Mouse (Mus musculus): ENCODE results near the gene Safb.

The Safb gene

DNA sequence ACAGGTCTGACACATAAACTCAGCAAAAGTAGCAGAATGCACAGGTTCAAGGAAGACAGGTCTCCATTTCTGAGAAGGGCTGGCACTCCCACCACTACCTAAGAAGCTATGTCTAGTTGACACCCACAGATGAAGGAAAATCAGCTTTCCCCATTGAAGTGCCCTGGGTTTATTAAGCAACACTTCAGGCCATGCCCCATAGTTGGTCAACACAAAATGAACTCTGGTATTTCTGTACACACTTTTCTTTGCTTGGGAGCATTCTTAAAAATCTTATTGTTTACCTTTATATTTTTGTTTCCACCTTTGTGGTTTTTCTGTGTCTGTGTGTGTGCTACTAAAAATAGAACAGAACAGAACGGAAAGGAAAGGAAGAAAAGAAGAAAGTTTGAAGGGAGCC, 24.5 kb upstream of the Safb start:
- DNase-seq (ENCODE audit: low read depth, low spot score): no peak

DNA sequence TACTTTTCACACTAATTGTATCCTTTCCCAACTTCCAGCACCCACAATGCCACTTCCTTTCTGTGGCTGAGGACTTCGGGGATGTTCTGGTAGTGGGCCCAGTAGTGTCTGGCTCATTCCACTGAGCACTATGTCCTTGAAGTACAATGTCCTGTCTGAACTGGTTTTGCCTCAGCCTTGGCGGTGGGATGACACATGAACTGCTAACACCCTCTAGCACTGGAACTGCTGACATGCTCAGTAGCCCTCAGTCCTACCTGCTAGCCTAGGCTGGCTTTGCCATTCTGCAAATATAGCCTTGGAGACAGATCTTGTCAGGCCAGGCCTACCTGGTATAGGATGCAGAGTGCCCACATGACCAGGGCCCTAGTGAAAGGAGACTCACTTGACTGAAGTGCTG, 22.8 kb upstream of the Safb start:
- DNase-seq (ENCODE audit: low read depth, low spot score): no peak

DNA sequence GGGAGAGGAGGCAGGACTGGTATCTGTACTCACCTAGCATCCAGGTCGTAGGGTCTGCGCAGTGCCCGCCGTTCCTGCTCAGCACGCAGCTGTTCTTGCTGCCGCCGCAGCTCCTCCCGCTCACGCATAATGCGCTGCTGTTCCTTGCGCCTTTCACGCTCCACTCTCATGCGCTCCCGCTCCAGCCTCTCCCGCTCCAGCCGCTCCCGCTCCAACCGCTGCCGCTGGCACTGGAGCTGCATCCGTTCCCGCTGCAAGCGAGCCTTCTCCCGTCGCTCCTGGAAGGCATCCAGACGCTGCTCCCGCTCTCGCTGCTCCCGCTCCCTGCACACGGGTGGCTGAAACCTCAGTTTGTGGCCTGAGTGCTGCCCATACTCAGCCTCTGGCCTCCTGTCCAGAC, 18.3 kb upstream of the Safb start:
- DNase-seq (ENCODE audit: low read depth, low spot score): no peak

DNA sequence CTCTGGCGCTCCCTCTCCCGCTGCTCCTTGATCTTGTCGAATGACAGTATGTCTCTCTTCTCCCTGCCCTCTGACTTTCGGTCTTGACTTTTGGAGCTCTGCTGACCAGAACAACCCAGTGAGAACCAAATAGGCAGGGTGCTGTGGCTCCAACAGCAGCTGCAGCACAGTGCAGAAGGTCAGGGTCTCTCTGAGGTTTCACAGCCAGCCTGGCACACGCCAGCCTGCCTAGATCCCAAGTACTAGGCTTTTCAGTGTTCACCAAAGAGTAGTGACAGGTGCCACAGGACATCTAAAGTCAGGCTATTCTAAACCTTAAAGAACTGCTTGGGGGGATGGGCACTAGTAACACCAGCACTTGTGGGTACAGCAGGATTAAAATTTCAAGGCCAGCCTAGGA, 17.7 kb upstream of the Safb start:
- DNase-seq (ENCODE audit: low read depth, low spot score): no peak

DNA sequence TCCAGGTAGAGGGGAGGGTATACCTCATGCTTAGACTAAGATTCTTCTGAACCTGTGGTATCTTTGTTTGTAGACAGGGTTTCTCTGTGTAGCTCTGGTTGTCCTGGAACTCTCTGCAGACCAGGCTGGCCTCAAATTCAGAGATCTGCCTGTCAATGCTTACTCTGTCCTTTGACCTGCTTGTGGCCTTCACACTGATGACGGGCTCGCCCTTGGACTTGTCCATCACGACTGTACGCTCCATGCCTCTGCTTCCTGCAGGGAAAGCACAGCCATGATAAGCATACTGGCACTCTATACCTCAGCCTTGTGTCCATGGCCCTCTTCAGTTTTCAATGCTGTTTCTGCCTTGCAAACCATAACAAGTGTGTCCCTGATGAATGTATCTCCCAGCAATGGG, 17.3 kb upstream of the Safb start:
- DNase-seq (ENCODE audit: low read depth, low spot score): no peak

DNA sequence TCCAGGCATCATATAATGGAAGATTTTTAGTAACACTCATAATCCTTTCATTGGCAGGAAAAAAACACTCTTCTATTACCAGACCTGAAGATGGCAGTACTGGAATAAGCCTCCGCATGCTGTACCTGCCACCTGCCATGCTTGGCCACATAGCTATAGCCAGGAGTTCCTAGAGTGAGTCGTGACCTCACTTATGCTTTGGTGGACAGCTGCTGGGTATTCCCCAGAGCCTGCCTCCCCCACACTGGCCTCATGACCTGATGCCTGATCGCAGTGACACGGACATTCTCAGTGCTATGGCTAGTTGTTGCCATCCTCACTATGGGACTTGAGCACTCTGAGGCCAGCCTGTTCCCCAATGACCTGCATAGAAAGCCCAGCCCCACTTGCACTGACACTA, 14.3 kb upstream of the Safb start:
- DNase-seq (ENCODE audit: low read depth, low spot score): no peak

DNA sequence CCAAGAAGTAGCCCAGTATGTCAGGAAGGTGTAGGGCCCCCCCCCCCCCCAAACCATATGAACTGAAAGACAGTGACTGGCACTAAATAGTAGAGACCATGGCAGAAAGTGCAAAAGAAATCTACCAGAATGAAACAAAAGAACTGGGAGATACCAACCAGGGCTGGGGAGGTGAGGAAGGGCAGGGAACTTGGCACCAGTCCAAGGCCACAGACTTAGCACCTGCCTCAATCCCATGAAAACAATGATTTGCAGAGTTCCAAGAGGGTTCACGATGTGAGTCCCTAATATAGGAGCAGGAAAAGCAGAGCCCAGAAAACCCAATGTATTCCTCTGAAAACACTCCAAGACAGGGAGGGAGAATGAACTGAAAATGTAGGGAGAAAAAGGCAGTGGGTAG, 12.5 kb upstream of the Safb start:
- DNase-seq (ENCODE audit: low read depth, low spot score): no peak

DNA sequence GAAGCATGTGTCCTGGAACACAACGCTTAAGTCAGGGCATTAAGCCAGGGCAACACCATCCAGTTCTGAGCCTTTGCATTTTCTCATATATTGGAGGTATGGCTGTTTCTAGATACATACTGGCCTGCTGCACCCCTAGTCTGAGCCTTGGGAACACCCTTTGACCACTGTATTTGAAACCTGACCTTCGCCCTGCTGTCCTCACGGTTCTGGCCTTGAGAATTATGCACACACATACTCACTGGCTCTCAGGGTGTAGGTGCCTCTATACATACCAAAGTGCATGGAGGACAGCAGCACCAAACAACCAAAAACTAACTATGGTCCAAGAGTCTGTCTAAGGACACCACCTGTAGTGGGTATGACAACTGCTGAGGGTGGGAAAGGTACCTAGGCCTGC, 11.7 kb upstream of the Safb start:
- no peak for DNase-seq (ENCODE audit: low read depth, low spot score)

DNA sequence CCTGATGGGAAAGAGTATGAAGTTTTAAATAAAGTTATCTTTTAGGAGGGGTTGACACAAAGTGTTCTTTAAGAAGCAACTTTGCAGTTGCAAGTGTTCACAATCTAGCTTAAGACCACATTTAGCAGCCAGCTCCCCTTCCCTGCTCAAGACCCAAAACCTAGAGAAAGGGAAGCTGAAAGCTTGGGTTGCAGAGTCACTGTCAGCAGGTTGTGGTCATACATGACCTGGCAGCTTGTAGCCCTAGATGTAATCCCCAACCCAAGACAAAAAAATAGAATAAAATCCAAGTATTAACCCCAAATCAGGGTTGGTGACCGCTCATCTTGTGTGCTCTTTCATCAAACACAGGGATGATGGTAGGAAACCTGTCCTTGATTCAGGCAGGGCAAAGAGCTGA, 1.6 kb upstream of the Safb start:
- no peak for DNase-seq (ENCODE audit: low read depth, low spot score)

DNA sequence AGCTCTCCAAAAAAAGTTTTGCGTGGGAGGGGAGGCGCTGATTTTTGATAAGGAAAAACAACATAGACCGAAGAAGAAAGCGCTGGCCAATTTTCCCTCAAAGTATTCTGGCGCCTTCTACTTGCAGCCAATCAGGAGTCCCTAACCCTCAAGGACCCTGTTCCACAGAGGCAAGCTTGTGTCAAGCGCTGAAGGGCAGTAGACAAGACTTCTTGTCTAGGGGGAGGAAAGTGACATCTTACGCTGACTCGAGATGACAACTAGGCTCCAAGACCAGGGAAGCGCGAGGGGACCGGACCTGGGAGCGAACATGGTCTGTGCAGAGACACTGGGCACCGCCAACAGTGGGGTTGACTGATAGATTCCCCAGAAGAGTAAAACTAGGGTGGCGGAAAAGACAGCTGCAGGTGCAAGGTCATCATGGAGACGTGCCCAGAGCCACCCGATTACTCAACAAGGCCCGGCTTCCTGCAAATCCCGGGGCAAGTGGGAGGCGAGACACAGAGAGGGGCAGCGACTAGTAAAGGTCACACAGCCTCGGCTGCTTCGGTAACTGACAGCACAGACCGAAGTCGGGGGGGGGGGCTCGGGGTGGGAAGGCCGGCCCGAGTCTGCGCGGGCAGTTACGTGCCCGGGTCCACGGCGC, 891 bp upstream of the Safb start:
- no peak for DNase-seq (ENCODE audit: low read depth, low spot score)

DNA sequence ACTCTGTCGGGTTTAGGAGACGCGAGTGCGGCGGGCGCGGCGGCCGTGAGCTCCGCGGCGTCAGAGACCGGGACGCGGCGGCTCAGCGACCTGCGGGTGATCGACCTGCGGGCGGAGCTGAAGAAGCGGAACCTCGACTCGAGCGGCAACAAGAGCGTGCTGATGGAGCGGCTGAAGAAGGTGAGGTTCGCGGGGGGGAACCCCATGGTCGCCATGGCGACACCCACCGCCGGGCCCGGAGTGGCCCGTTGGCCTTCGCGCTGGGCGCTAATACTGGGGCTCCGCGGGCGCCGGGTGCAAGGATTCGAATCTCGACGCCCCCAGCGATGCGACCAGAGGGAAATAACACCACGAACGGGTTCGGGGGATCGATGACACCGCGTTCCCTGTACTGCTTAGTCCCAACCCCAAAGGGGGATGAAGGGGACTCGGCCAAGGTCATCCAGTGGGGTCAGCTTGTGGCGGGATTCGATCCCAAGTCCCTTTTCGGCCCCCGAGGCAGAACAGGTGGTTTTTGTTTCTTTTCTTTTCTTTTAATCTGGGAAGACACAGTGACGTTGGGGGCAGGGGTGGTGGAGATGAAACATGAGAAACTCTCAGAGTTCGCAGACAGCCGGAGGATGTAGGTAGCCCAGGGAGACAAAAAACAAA, 671 bp downstream of the Safb start:
- no peak for DNase-seq (ENCODE audit: low read depth, low spot score)

DNA sequence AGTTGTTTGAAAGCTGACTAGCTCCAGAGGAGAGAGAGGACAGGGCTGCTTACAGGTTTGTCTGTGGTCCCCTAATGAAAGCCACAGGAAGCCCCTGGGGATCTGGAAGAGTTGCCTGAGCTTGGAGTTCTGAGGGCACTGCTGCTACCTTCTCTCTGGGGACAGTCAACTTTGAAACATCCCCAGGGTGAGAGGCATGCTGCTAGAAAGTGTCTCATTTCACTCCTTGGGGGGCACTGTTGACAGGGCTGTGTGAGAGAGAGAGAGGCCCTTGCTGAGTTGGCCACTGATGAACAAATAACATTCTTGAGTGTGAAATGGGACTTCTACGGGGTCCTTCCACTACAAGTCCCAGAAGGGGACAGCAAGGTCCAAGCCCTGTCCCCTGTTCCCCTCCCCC, 3.1 kb downstream of the Safb start:
- DNase-seq (ENCODE audit: low read depth, low spot score): no peak

DNA sequence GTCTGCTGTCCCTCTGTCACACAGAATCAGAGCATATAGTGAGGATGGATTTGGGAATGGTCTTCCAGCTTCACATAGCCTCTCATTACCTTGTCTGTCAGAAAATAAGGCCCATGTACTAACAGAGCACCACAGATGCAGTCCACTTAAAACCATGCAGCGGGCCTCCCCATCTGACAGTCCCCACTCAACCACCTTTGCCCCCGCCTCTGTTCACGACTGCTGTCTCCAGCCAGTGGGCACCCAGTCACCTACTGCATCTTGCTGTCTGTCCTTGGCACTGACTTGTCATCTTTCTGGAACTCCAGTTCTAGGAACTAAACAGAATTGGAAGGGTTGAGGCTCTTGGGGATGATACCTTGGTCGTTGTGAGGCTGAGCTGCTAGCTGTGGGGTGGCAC, 4.3 kb downstream of the Safb start:
- DNase-seq (ENCODE audit: low read depth, low spot score): no peak

DNA sequence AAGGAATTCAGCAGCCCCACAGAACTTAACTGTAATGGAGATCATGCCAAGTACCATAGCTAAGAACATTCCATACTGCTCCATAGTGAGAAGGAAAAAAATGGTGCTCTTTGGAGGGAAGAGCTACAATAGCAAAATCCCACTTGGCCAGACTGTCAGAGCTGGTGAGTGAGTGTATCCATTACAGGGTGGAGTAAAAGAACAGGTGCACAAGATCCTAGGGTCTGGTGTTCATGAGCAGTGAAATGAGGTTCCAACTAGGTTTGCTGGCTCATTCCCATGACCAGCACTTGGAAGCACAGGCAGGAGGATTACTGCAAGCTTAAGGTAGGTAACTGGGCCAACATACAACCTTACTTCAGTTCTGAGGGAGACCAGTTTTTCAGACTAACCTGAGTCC, 7.9 kb downstream of the Safb start:
- DNase-seq (ENCODE audit: low read depth, low spot score): no peak

DNA sequence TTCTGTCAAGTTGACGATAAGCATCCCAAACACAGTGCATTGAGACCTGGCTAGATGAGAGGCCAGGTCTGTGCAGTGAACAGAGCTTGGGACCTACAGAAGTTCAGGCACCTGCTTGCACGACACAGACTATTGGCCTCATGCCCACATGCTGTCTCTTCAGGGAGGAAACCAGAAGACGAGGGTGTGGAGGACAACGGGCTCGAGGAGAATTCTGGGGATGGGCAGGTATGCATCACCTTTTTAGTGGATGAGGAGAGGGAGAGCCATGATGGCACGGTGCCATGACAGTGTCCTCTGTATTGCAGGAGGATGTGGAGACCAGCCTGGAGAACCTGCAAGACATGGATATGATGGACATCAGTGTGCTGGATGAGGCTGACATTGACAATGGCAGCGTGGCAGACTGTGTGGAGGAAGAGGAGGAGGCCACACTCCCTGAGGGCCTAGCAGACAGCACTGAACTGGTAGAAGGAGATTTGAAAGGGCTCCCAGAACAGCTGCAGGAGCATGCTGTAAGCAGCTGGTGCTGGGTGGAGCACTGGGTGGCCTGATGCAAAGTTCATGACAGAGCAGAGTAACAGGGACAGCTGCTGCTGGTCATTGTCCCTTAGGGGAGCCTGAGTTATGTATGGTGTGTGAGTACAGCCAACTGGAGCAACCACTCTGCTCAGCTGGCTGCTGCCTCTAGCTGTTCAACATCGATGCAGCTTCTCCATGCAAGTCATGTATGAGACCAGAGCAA, 9.1 kb downstream of the Safb start:
- DNase-seq (ENCODE audit: low read depth, low spot score): no peak

DNA sequence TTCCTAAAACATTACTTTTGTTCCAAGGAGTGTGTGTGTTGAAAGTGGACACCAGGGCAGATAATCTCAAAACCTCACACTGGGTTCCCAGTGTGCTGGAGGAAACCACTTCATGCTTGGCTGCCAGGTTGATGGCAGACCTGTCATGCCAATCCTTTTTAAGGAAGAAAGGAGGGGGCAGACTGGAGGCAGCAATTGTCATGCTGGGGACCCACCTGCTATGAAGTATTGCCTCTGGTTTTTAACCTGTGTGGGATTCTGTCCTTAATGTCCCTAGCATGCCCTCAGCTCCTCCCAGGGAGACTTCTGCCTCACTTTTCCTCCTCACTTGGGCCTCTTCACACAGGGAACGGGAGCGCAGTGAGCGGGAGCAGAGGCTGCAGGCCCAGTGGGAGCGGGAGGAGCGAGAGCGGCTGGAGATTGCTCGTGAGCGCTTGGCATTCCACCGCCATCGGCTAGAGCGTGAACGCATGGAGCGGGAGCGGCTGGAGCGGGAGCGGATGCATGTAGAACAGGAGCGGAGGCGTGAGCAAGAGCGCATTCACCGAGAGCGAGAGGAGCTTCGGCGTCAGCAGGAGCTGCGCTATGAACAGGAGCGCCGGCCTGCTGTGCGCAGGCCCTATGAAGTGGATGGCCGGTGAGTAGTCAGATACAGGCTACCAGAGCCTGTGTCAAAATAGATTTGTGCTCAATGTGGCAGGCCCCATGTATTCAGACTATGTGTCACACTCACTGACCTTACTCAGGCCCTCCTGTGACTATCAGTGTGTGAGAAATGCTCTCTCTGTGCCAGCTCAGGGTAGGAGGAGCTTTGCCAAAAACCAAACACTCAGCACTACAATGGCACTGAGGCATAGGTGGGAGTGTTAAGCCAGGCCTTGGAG, 18.8 kb downstream of the Safb start:
- no peak for DNase-seq (ENCODE audit: low read depth, low spot score)

DNA sequence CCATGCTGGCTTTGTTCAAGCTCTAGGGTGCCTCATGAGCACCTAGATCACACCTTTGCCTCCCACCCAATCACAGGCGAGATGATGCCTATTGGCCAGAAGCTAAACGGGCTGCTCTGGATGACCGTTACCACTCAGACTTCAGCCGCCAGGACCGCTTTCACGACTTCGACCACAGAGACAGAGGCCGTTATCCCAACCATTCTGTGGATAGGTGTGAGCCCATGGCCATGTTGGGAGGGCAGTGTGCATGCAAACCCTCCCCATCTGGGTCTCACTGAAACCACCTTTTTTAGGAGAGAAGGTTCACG, 19.4 kb downstream of the Safb start:
- DNase-seq (ENCODE audit: low read depth, low spot score): no peak

DNA sequence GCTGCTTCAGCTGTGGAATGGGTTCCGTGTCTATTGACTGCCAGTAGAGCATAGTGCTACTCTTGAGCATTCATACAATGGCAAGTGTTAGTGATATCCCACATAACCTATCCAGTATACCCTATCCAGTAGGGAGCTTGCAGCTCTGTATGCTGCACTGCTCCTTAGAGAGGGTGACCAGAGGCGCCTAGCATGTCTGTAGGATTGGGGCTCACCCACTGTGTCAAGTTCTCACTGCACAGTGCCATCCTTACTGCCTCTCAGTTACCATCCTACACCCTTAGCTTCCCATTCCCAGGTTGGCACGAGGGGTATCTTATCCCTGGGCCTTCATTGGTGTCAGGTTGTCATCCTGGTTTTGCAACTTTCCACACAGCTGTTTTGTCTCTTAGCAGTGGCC, 19.8 kb downstream of the Safb start:
- DNase-seq (ENCODE audit: low read depth, low spot score): no peak

DNA sequence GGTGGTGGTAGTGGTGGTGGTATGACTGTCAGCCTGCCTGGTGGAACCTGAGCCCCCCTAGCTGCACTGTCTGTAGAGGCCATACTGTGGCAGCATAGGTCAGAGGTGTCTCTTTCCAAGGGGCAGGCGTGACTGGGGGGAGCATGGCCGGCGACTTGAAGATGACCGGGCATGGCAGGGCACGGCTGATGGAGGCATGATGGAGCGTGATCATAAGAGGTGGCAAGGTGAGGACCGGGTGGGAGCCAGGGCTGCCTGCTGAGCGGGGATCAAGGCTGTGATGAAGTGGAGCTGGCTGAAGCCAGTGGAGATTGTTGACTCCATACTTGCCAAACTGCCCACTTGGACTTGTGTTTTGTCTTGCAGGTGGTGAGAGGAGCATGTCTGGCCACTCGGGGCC, 20.8 kb downstream of the Safb start:
- no peak for DNase-seq (ENCODE audit: low read depth, low spot score)

DNA sequence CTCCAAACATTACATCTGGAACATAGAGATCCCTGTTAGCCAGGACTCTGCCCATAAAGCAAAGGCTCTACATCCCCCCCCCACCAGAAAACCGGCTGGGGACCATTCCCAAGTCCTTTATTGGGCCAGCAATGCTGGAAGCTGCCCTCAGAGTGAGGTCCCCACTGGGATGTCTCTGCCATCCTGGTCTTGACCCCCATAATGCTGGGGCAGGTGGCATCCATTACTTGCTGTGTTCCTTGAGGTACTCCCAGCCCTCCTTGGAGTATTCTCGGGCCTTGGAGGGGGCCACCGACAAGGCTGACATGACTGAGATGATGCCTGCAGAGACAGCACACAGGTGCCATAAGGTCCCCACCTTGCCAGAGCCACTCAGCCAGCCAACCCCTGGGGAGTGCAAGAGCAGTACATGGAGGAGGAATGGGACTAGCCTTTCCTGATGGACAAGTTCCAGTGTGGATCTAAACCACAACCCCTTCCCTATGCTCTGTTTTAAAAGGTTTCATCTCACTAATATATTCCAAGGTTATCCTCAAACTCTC, 23.0 kb downstream of the Safb start:
- DNase-seq (ENCODE audit: low read depth, low spot score): no peak

DNA sequence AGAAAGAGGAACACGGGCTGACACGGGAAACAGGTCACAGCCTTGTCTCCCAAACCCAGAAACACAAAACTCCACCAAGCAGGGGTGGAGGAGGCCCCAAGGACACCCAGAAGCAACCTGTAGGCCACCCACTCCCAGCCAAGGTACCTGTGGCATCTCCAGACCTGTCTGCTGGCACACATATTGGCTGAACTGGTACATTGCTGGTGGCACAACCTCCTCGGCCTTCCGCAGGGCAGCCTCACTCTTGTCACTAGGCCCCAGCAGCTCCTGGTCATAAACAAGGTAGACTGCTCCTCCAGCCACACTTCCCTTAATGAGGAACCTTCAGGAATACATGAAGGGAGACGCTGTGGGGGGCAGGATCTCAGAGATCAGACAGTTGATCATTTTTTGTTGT, 24.1 kb downstream of the Safb start:
- DNase-seq (ENCODE audit: low read depth, low spot score): no peak
